Comparison of ENCODE assay signal across 14 mouse cellular contexts in genomic region chr15:31359805-31360204, GRCm38 (mm10).
"Had no signal": no experiment of that assay in that cellular context is flagged by ENCODE, and none has a peak within 500 bp of the region (broad histone marks: within the 10 kb centered on the region; RNA-seq: fewer than 3 reads in every experiment).

No protein-coding gene starts in this region.

- H3K36me3 ChIP-seq: hindbrain, embryonic 13.5 days; limb, embryonic 10.5 days; midbrain, embryonic 15.5 days; neural tube, embryonic 12.5 days; stomach, embryonic 15.5 days had no signal

- H3K9me3 ChIP-seq: hindbrain, embryonic 13.5 days; limb, embryonic 10.5 days; midbrain, embryonic 15.5 days; neural tube, embryonic 12.5 days; stomach, embryonic 15.5 days had no signal

- ATAC-seq: hindbrain, postnatal 0 days; lung, postnatal 0 days; midbrain, embryonic 15.5 days had no signal

- H3K9ac ChIP-seq: hindbrain, embryonic 13.5 days; liver, embryonic 14.5 days; midbrain, embryonic 15.5 days; neural tube, embryonic 12.5 days; stomach, embryonic 15.5 days had no signal

- H3K27ac ChIP-seq: hindbrain, embryonic 13.5 days; hindbrain, postnatal 0 days; limb, embryonic 10.5 days; liver, embryonic 14.5 days; midbrain, embryonic 15.5 days; neural tube, embryonic 12.5 days; stomach, embryonic 15.5 days had no signal

- H3K4me1 ChIP-seq: hindbrain, embryonic 13.5 days; limb, embryonic 10.5 days; midbrain, embryonic 15.5 days; neural tube, embryonic 12.5 days; stomach, embryonic 15.5 days had no signal

- H3K4me3 ChIP-seq: hindbrain, embryonic 13.5 days; limb, embryonic 10.5 days; midbrain, embryonic 15.5 days; neural tube, embryonic 12.5 days; stomach, embryonic 15.5 days had no signal

- H3K4me2 ChIP-seq: hindbrain, embryonic 13.5 days; midbrain, embryonic 11.5 days; midbrain, embryonic 15.5 days; neural tube, embryonic 12.5 days; stomach, embryonic 15.5 days had no signal

- DNase-seq: lung, adult 2 months; right cerebral cortex, postnatal 4 days; spleen, adult 18-20 months; thymus, adult 2 months; thymus, postnatal 25 days had no signal
